Mouse (Mus musculus) Patski (cell line): ENCODE measurements at regions not wholly inside any gene's neighbourhood (a gene's known extent, or its start where the extent isn't known, plus 50 kb on each side); places are given as distances from the start of the nearest gene placed in this dataset.

ENCODE experiments used
- ATAC-seq: fragments of 100-300 bp; one replicate; pipeline ENCODE4 v1.8.0; 2021
- CTCF ChIA-PET: fragments of 350-600 bp; sonication (Branson Sonifier 250); formaldehyde crosslinking; loops from one replicate; lab custom pipeline; 2022; ENCODE audit warnings: inconsistent platforms; lab: Charles Lee
- POLR2A ChIA-PET: fragments of 350-600 bp; sonication (Branson Sonifier 250); formaldehyde crosslinking; loops from one replicate; lab custom pipeline; 2022; ENCODE audit warnings: antibody characterized with exemption, inconsistent platforms; lab: Charles Lee
- DNase-seq: peaks from one replicate; pipeline ENCODE4 v3.0.0-alpha.2; 2011; ENCODE audit warnings: low read depth, low spot score
- H3K27me3 ChIP-seq: fragments of 371-371 bp; one replicate; pipeline ENCODE4 v1.5.1; 2021
- CTCF ChIP-seq: fragments of 100-300 bp; IDR thresholded peaks from one replicate; pipeline ENCODE4 v1.5.1; 2021
- in situ Hi-C: fragments of 300-500 bp; cut with MboI; formaldehyde crosslinking; loops from 3 replicates; pipeline ENCODE4 v1.11.1; 2018; ENCODE audit warnings: low pct_unique_long_range_greater_than_20kb, mixed read lengths

DNA sequence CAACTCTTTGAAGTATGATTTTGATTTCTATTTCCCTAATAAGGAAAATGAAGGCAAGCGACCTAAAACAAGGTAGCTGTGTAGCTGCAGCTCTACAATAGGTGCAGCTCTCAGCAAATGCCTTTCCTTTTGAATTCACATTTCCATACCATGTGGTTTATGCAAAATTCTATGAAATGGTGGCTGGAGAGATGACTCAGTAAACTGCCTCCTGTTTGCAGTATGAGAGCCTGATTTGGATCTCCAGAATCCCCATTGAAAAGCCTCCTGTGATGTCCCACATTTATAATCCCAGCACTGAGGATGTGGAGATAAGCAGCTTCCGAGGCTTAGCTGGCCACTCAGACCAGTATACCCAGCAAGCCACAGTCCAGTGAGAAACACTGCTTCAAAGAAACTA, 59.6 kb downstream of the Npy1r start:
- ATAC-seq: no peak
- H3K27me3 ChIP-seq: no peaks in the 10 kb centered on the region
- ChIA-PET CTCF (no interaction called here), POLR2A (no interaction called here)
- in situ Hi-C loops: no loop called here
- no peak for DNase-seq
- no peak for TF ChIP-seq CTCF

DNA sequence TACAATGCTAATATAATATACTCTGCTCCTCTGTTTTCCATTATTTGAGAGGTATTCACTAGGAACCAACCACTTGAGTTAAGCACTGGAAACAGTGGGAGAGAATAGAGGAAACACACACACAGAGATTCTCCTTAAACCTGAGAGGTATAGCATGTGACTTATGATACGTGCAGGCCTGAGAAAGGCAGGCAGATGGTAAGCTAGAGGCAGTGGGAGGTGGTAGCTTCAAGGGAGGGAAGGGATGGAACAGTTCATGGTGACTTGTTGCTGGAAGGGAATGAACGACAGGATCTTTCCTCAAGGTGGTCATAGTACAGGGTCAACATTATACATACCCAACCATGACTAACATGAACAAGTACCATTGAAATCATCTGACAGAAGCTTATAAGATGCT, 60.8 kb downstream of the Npy1r start:
- ChIA-PET CTCF (no interaction called here), POLR2A (no interaction called here)
- TF ChIP-seq CTCF: no peak

GRCm38 (mm10) chr8:66758519-66758918, 61.5 kb downstream of the Npy1r start:
- POLR2A ChIA-PET: no interaction called here
- in situ Hi-C loops: no loop called here
- DNase-seq (no peak), ATAC-seq (no peak)
- H3K27me3 ChIP-seq: no peaks in the 10 kb centered on the region
- CTCF ChIA-PET: no interaction called here
- TF ChIP-seq CTCF: no peak

More for the DNA sequence above, 60.8 kb downstream of the Npy1r start:
- no peaks in the 10 kb centered on the region for H3K27me3 ChIP-seq
- DNase-seq (no peak), ATAC-seq (no peak)
- in situ Hi-C loops: no loop called here

DNA sequence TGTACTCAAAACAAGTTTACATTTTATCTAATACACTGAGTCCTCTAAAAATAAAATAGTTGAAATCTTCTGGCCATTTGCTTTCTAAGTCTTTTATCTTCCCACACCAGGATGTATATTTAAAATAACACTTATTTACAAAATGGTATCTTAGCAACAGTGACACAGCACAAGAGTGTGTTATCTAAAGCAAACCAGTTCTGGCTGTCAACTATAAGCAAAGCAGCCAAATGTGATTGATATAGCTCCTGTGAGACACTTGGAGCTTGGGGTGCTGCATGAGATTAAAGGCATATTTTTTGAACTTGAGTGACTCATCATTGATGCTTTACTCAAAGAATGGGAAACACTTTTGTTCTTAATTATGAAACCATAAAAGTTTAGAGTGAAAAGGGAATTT, 62.7 kb downstream of the Npy1r start:
- ATAC-seq (no peak), DNase-seq (no peak)
- ChIA-PET POLR2A (no interaction called here), CTCF (no interaction called here)
- H3K27me3 ChIP-seq: peaks cover 1% of the 10 kb centered on the region
- TF ChIP-seq CTCF: no peak
- in situ Hi-C loops: no loop called here

- DNase-seq (no peak), ATAC-seq (no peak)
- ChIA-PET CTCF (no interaction called here), POLR2A (interaction anchor here (0.7 kb wide), 1 partner anchor 115 kb away, joined by 3 read pairs; no protein-coding TSS in a partner anchor)
- in situ Hi-C loops: no loop called here
- peaks cover 10% of the 10 kb centered on the region for H3K27me3 ChIP-seq
- no peak for TF ChIP-seq CTCF
These were observed 64.1 kb downstream of the Npy1r start for GRCm38 (mm10) chr8:66760958-66761583.

- DNase-seq (no peak), ATAC-seq (no peak)
- in situ Hi-C loops: no loop called here
- TF ChIP-seq CTCF: no peak
- ChIA-PET POLR2A (no interaction called here), CTCF (no interaction called here)
- peaks cover 25% of the 10 kb centered on the region for H3K27me3 ChIP-seq
These were observed 68.1 kb downstream of the Npy1r start for GRCm38 (mm10) chr8:66764992-66765528.

DNA sequence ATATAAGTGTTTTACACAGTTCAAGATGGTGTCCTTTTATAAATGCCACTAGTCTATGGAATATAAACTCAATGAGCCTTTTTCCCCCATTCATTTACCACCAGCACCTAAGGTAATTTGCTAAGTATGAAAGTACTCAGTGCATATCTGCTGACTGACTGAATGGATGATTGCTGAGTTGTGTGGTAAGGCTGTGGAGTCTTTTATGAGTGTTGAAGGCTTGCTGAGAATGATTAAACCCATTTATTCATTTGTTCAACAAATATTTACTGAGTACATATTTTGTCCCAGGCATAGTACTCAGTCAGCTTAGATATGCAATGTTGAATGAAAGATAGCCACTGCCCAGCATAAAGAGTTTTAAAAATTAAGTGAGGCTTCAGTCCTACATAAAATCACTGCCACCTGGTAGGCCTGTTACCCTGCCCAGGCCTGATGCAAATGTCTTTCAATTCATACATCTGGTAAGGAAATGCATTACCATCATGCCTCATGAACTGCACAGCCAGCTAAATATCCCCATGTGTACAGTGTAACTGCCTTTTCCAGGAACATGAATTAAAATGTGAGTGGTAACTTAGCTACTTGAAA, 71.5 kb downstream of the Npy1r start:
- DNase-seq: no peak
- TF ChIP-seq CTCF: no peak
- ChIA-PET POLR2A (interaction anchor here (0.5 kb wide), 1 partner anchor 255 kb away, joined by 5 read pairs; no protein-coding TSS in a partner anchor), CTCF (no interaction called here)
- in situ Hi-C loops: no loop called here
- no peak for ATAC-seq
- H3K27me3 ChIP-seq: peaks cover 29% of the 10 kb centered on the region

DNA sequence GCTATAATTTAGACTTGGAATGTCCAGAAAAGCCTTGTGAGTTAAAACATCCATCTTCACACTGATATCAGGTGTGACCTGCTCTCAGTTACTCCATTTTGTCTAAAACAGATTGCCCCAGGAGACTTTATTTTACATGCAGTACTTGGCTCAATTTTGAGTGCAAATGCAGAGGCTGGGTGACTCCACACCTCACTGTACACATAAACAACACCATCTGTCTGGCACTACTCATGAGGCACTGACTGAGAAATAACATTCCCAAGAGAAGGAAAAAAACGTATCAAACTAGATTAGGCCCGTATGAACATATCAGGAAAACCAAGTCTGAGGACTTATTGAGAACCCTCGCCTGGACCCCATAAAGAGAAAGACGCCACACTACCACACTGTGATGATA, 74.1 kb downstream of the Npy1r start:
- in situ Hi-C loops: no loop called here
- ChIA-PET POLR2A (no interaction called here), CTCF (no interaction called here)
- peaks cover 31% of the 10 kb centered on the region for H3K27me3 ChIP-seq
- TF ChIP-seq CTCF: no peak
- ATAC-seq (no peak), DNase-seq (no peak)

- no peak for DNase-seq
- peaks cover 23% of the 10 kb centered on the region for H3K27me3 ChIP-seq
- no peak for TF ChIP-seq CTCF
- in situ Hi-C loops: no loop called here
- ATAC-seq: no peak
- ChIA-PET CTCF (interaction anchor here (1.0 kb wide), 1 partner anchor 92 kb away, joined by 3 read pairs; no protein-coding TSS in a partner anchor), POLR2A (no interaction called here)
These were observed 75.7 kb downstream of the Npy1r start for GRCm38 (mm10) chr8:66772653-66773052.

GRCm38 (mm10) chr8:66777115-66777877, 80.3 kb downstream of the Npy1r start:
- POLR2A ChIA-PET: no interaction called here
- no peak for DNase-seq
- no peak for ATAC-seq
- no peak for TF ChIP-seq CTCF
- CTCF ChIA-PET: no interaction called here
- in situ Hi-C loops: no loop called here
- H3K27me3 ChIP-seq: peaks cover 22% of the 10 kb centered on the region

DNA sequence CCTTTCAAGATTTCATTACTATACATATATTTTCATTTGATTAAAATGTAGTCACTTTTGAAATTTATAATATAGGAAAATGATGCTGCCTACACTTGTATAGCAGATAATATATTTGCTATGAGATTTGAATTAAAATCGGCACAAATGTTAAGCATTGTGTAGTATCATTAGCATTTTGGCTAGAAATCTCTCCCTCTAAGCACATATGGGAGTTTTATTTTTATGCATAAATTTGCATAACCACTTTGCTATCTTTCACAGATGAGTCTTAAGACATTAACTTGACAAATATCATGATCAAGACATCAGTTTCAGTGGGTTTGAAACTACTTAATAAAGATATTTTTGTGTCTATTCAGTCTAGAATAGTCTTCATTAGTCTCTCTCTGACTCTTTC, 80.4 kb upstream of the Naf1 start:
- no peak for TF ChIP-seq CTCF
- H3K27me3 ChIP-seq: peaks cover 18% of the 10 kb centered on the region
- ChIA-PET CTCF (no interaction called here), POLR2A (interaction anchor here (1.1 kb wide), 1 partner anchor 16 kb away, joined by 3 read pairs; no protein-coding TSS in a partner anchor)
- ATAC-seq: no peak
- in situ Hi-C loops: no loop called here
- no peak for DNase-seq
